Mouse (Mus musculus): ENCODE data around the gene Kcna3. TPM values are rescaled to one million over a fixed set of nuclear protein-coding genes. Genes with fewer than 3 reads are reported as not detected.

Kcna3 gene
- polyA plus RNA-seq (2015; fragmentation: Nextera tagmentation; extraction: Ambion mirVana) = 1.1 and 1.4 TPM in 2 replicates

GRCm38 (mm10) chr3:107035521-107036457 is at the start of gene Kcna3:
Gene Kcna3, plus strand, starts transcription at chr3:107036169.
- H3K4me3 ChIP-seq (replicated peaks) = peak within 1 kb of the TSS; percentile 73
- peaks cover 20% of the 10 kb centered on the region for H3K4me1 ChIP-seq
- ATAC-seq (replicated peaks; ENCODE audit: low FRiP score) = peak; percentile 98
- H3K36me3 ChIP-seq = no peaks in the 10 kb centered on the region
- peak within 1 kb of the TSS; percentile 59 for H3K9ac ChIP-seq
- peak within 1 kb of the TSS; percentile 100 for H3K4me2 ChIP-seq
- WGBS = under 1% methylated on average over 51 of the region's 80 CpGs
- H3K27ac ChIP-seq = 0 out of 2 replicates have a peak within 1 kb of the TSS, but pooled peaks have one; percentile 22
- H3K9me3 ChIP-seq (replicated peaks) = no peaks in the 10 kb centered on the region
- peaks cover 20% of the 10 kb centered on the region; the same call in 1 of the 2 replicates for H3K27me3 ChIP-seq

- Histone ChIP-seq H3K9ac (no peak overlapping the region), H3K4me1 (no peaks in the 10 kb centered on the region), H3K4me2 (no peak overlapping the region), H3K27me3 (no peaks in the 10 kb centered on the region), H3K27ac (no peak overlapping the region), H3K9me3 (replicated peaks) (no peaks in the 10 kb centered on the region), H3K4me3 (replicated peaks) (no peak overlapping the region), H3K36me3 (no peaks in the 10 kb centered on the region)
- WGBS = 86% methylated on average over 1 of the region's 1 CpGs
- no peak for ATAC-seq (replicated peaks; ENCODE audit: low FRiP score)
These were observed 44.6 kb upstream of the Kcna3 start for GRCm38 (mm10) chr3:106991334-106991733.

- Histone ChIP-seq H3K4me3 (replicated peaks) (no peak overlapping the region), H3K9me3 (replicated peaks) (no peaks in the 10 kb centered on the region), H3K4me2 (no peak overlapping the region), H3K36me3 (no peaks in the 10 kb centered on the region), H3K4me1 (no peaks in the 10 kb centered on the region), H3K27me3 (no peaks in the 10 kb centered on the region), H3K9ac (no peak overlapping the region), H3K27ac (no peak overlapping the region)
- peak; percentile 78 for ATAC-seq (replicated peaks; ENCODE audit: low FRiP score)
- WGBS = 28% methylated on average over 1 of the region's 1 CpGs
These were observed 40.6 kb upstream of the Kcna3 start for GRCm38 (mm10) chr3:106995347-106995746.

GRCm38 (mm10) chr3:106996186-106996585 is 39.8 kb upstream of the Kcna3 start:
- no peak overlapping the region for H3K9ac ChIP-seq
- 80% methylated on average over 2 of the region's 2 CpGs for WGBS
- no peaks in the 10 kb centered on the region for H3K36me3 ChIP-seq
- no peak overlapping the region for H3K4me2 ChIP-seq
- no peaks in the 10 kb centered on the region for H3K9me3 ChIP-seq (replicated peaks)
- H3K27ac ChIP-seq = no peak overlapping the region
- no peaks in the 10 kb centered on the region for H3K4me1 ChIP-seq
- no peak overlapping the region for H3K4me3 ChIP-seq (replicated peaks)
- ATAC-seq (replicated peaks; ENCODE audit: low FRiP score) = no peak
- H3K27me3 ChIP-seq = no peaks in the 10 kb centered on the region

- no peaks in the 10 kb centered on the region for H3K9me3 ChIP-seq (replicated peaks)
- H3K4me3 ChIP-seq (replicated peaks) = no peak overlapping the region
- H3K9ac ChIP-seq = no peak overlapping the region
- no peak overlapping the region for H3K4me2 ChIP-seq
- H3K36me3 ChIP-seq = no peaks in the 10 kb centered on the region
- H3K27ac ChIP-seq = no peak overlapping the region
- 59% methylated on average over 1 of the region's 1 CpGs for WGBS
- H3K4me1 ChIP-seq = no peaks in the 10 kb centered on the region
- H3K27me3 ChIP-seq = no peaks in the 10 kb centered on the region
- no peak for ATAC-seq (replicated peaks; ENCODE audit: low FRiP score)
These were observed 37.6 kb upstream of the Kcna3 start for GRCm38 (mm10) chr3:106998370-106998769.

- no peaks in the 10 kb centered on the region for H3K27me3 ChIP-seq
- no peak overlapping the region for H3K27ac ChIP-seq
- H3K4me1 ChIP-seq = no peaks in the 10 kb centered on the region
- WGBS = 86% methylated on average over 2 of the region's 2 CpGs
- no peak for ATAC-seq (replicated peaks; ENCODE audit: low FRiP score)
- no peaks in the 10 kb centered on the region for H3K9me3 ChIP-seq (replicated peaks)
- no peak overlapping the region for H3K4me3 ChIP-seq (replicated peaks)
- no peaks in the 10 kb centered on the region for H3K36me3 ChIP-seq
- H3K4me2 ChIP-seq = no peak overlapping the region
- H3K9ac ChIP-seq = no peak overlapping the region
These were observed 35.8 kb upstream of the Kcna3 start for GRCm38 (mm10) chr3:107000165-107000564.

GRCm38 (mm10) chr3:107002249-107003123 is 33.5 kb upstream of the Kcna3 start:
- Histone ChIP-seq H3K4me3 (replicated peaks) (no peak overlapping the region), H3K9ac (no peak overlapping the region), H3K4me2 (no peak overlapping the region), H3K9me3 (replicated peaks) (no peaks in the 10 kb centered on the region), H3K27me3 (no peaks in the 10 kb centered on the region), H3K27ac (no peak overlapping the region), H3K4me1 (no peaks in the 10 kb centered on the region), H3K36me3 (no peaks in the 10 kb centered on the region)
- 78% methylated on average over 8 of the region's 8 CpGs for WGBS
- no peak for ATAC-seq (replicated peaks; ENCODE audit: low FRiP score)

GRCm38 (mm10) chr3:107009329-107010076 is 26.5 kb upstream of the Kcna3 start:
- WGBS = 71% methylated on average over 4 of the region's 4 CpGs
- Histone ChIP-seq H3K27me3 (no peaks in the 10 kb centered on the region), H3K9ac (no peak overlapping the region), H3K4me3 (replicated peaks) (no peak overlapping the region), H3K4me1 (no peaks in the 10 kb centered on the region), H3K4me2 (no peak overlapping the region), H3K9me3 (replicated peaks) (no peaks in the 10 kb centered on the region), H3K27ac (no peak overlapping the region), H3K36me3 (no peaks in the 10 kb centered on the region)
- ATAC-seq (replicated peaks; ENCODE audit: low FRiP score) = no peak

- 81% methylated on average over 2 of the region's 2 CpGs for WGBS
These were observed 17.7 kb upstream of the Kcna3 start for GRCm38 (mm10) chr3:107018286-107018685.

GRCm38 (mm10) chr3:107031547-107031946 is 4.4 kb upstream of the Kcna3 start:
- ATAC-seq (replicated peaks; ENCODE audit: low FRiP score) = no peak
- H3K27me3 ChIP-seq = peaks cover 5% of the 10 kb centered on the region; the same call in 1 of the 2 replicates
- WGBS = 49% methylated on average over 4 of the region's 4 CpGs
- H3K9ac ChIP-seq = no peak overlapping the region
- H3K36me3 ChIP-seq = no peaks in the 10 kb centered on the region
- peaks cover 8% of the 10 kb centered on the region; the same call in 1 of the 2 replicates for H3K4me1 ChIP-seq
- no peak overlapping the region for H3K4me3 ChIP-seq (replicated peaks)
- H3K4me2 ChIP-seq = no peak overlapping the region
- no peaks in the 10 kb centered on the region for H3K9me3 ChIP-seq (replicated peaks)
- no peak overlapping the region for H3K27ac ChIP-seq

More at GRCm38 (mm10) chr3:107018286-107018685, 17.7 kb upstream of the Kcna3 start:
- Histone ChIP-seq H3K27ac (no peak overlapping the region), H3K4me3 (replicated peaks) (no peak overlapping the region), H3K4me2 (no peak overlapping the region), H3K36me3 (no peaks in the 10 kb centered on the region), H3K9ac (no peak overlapping the region), H3K4me1 (no peaks in the 10 kb centered on the region), H3K9me3 (replicated peaks) (no peaks in the 10 kb centered on the region), H3K27me3 (0 out of 2 replicates have a peak, but pooled peaks cover 3% of the 10 kb centered on the region)
- ATAC-seq (replicated peaks; ENCODE audit: low FRiP score) = no peak

GRCm38 (mm10) chr3:107034776-107035175 is 1.2 kb upstream of the Kcna3 start:
- Histone ChIP-seq H3K36me3 (no peaks in the 10 kb centered on the region), H3K4me1 (peaks cover 20% of the 10 kb centered on the region), H3K27me3 (peaks cover 20% of the 10 kb centered on the region; the same call in 1 of the 2 replicates), H3K27ac (no peak overlapping the region), H3K9me3 (replicated peaks) (no peaks in the 10 kb centered on the region), H3K4me3 (replicated peaks) (no peak overlapping the region), H3K9ac (no peak overlapping the region), H3K4me2 (peak overlapping the region; percentile 100; the same call in 1 of the 2 replicates)
- no peak for ATAC-seq (replicated peaks; ENCODE audit: low FRiP score)
- 72% methylated on average over 2 of the region's 2 CpGs for WGBS
